Mouse (Mus musculus) forebrain, embryonic 13.5 days (tissue): Measurements from ENCODE around the gene Tsc22d2. TPM values are rescaled to one million over a fixed set of nuclear protein-coding genes. Genes with fewer than 3 reads are reported as not detected.

ENCODE experiments used
- ATAC-seq: fragments of 200-750 bp; cut with Nextera tagmentation; 2 replicates; pipeline ENCODE4 v1.8.0; 2017
- H3K27ac ChIP-seq: fragments of 300-500 bp; sonication (generic); 2 replicates; pipeline ENCODE4 v1.5.1; 2015; ENCODE audit warnings: inconsistent platforms, mild to moderate bottlenecking, moderate library complexity
- H3K27me3 ChIP-seq: fragments of 300-500 bp; sonication (generic); 2 replicates; pipeline ENCODE4 v1.6.1; 2015; ENCODE audit warnings: mild to moderate bottlenecking, inconsistent platforms
- H3K36me3 ChIP-seq: fragments of 300-500 bp; sonication (generic); 2 replicates; pipeline ENCODE4 v1.6.1; 2015; ENCODE audit warnings: mild to moderate bottlenecking, inconsistent platforms; ENCODE audit not compliant: poor library complexity, severe bottlenecking
- H3K4me1 ChIP-seq: fragments of 300-500 bp; sonication (generic); 2 replicates; pipeline ENCODE4 v1.6.1; 2015; ENCODE audit warnings: inconsistent platforms
- H3K4me2 ChIP-seq: fragments of 300-500 bp; sonication (generic); 2 replicates; pipeline ENCODE4 v1.6.1; 2015; ENCODE audit warnings: inconsistent platforms, mild to moderate bottlenecking, moderate library complexity
- H3K4me3 ChIP-seq: fragments of 300-500 bp; sonication (generic); 2 replicates; pipeline ENCODE4 v1.5.1; 2015; ENCODE audit warnings: mild to moderate bottlenecking, inconsistent platforms
- H3K9ac ChIP-seq: fragments of 300-500 bp; sonication (generic); 2 replicates; pipeline ENCODE4 v1.6.1; 2015; ENCODE audit warnings: mild to moderate bottlenecking, inconsistent platforms
- H3K9me3 ChIP-seq: fragments of 300-500 bp; sonication (generic); replicated peaks from 2 replicates; pipeline ENCODE4 v1.6.1; 2016; ENCODE audit warnings: inconsistent platforms
- WGBS: fragments of 180-500 bp; shearing (Covaris S2); methylation state at CpG from one replicate; pipeline ENCODE4 v1.1.7; 2015; 5-methylcytosine and 5-hydroxymethylcytosine counted together
- polyA plus RNA-seq: library from polyadenylated mRNA; unstranded; fragments of >200 nt; fragmentation: Nextera tagmentation; extraction: Ambion mirVana; gene quantifications from 2 replicates; pipeline ENCODE4 v1.2.1, GENCODE M21; 2015

Tsc22d2 gene
- polyA plus RNA-seq, 1 experiment from 2014 or later, result 7.5 TPM

DNA sequence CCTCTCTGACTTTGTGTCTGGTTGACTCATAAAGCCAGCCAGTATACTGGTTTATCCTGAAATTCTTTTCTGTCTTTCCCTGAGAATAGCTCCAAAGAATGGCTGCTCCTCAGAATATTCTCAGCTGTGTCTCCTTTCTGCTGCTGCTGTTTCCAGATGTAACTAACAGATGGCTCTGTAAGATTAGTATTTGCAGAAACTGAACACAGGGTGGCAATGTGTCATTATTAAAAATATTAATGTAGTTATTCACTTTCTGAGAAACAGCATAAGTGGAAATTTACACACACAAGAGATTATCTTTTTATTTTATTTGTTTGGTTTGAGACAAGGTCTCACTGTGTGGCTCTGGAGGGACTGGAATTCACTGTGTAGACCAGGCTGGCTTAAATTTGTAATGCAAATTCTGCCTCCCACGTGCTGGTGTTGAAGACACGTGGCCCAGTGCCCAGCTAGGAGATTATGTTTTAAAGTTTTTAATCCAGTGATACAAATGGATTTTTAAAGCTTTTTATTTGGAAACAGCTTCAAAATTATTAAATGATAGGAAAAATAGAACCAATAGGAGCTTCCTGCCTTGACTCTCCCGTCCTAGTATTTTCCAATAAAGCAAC is 89.3 kb downstream of the Tsc22d2 start:
- H3K4me3 ChIP-seq, result no peak overlapping the region
- 53% methylated on average over 3 of the region's 3 CpGs for WGBS
- H3K36me3 ChIP-seq, result no peaks in the 10 kb centered on the region
- H3K9ac ChIP-seq, result no peak overlapping the region
- H3K9me3 ChIP-seq, result no peaks in the 10 kb centered on the region
- ATAC-seq, result no peak
- no peak overlapping the region for H3K27ac ChIP-seq
- no peak overlapping the region for H3K4me2 ChIP-seq
- H3K27me3 ChIP-seq, result no peaks in the 10 kb centered on the region
- H3K4me1 ChIP-seq, result no peaks in the 10 kb centered on the region

DNA sequence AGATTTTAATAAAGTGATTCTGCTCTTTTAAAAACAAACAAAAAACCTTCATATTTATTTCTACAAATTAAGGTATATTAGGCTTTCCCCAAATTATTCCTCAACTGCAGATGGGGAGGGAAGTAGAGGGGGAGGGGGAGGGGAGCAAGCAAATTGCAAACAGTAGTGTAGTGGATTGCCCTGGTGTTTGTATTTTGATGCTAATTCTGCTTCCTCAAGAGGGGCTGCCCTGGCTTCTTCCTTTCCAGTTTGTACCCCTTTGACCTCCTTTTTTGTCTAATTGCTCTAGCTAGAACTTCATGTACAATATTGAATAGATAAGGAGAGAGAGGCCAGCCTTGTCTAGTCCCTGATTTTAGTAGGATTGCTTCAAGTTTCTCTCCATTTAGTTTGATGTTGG is 90.2 kb downstream of the Tsc22d2 start:
- no peak overlapping the region for H3K4me2 ChIP-seq
- ATAC-seq, result no peak
- H3K27me3 ChIP-seq, result no peaks in the 10 kb centered on the region
- H3K27ac ChIP-seq, result no peak overlapping the region
- H3K9me3 ChIP-seq, result no peaks in the 10 kb centered on the region
- no peak overlapping the region for H3K9ac ChIP-seq
- no peaks in the 10 kb centered on the region for H3K4me1 ChIP-seq
- H3K36me3 ChIP-seq, result no peaks in the 10 kb centered on the region
- H3K4me3 ChIP-seq, result no peak overlapping the region

DNA sequence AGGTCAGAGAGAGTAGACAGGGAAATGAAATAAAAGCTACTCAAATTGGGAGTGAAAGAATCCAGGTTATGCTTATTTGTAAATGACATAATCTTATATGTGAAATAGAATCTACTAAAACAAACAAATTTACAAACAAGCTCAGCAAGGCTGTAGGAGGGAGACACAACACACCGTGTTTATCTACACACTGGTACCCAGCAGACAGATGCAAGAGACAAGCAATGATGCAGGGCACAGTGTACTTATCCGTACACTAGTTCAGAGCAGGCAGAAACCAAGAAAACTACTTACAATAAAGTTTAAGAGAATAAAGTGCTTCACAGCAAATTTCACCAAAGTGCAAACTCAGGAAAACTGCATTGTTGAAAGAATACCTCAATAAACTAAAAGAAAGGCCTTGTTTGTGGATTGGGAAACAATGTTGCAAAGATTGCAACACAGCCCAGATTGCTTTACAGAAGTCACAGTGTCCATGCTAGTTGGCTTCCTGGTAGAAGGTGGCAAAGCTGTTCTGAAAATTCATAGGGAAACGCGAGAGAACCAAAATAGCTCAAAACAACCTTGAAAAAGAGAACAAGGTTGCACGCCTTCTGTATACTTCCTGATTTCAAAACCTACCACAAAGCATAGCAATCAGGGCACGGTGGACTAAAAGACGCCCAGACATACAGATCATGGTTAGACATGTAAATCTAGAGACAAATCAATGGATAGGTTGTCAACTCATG is 93.7 kb downstream of the Tsc22d2 start:
- WGBS, result 87% methylated on average over 7 of the region's 7 CpGs
- no peaks in the 10 kb centered on the region for H3K4me1 ChIP-seq
- no peak overlapping the region for H3K4me2 ChIP-seq
- no peaks in the 10 kb centered on the region for H3K27me3 ChIP-seq
- H3K9me3 ChIP-seq, result no peaks in the 10 kb centered on the region
- H3K9ac ChIP-seq, result no peak overlapping the region
- H3K4me3 ChIP-seq, result no peak overlapping the region
- H3K27ac ChIP-seq, result no peak overlapping the region
- ATAC-seq, result no peak
- H3K36me3 ChIP-seq, result no peaks in the 10 kb centered on the region

DNA sequence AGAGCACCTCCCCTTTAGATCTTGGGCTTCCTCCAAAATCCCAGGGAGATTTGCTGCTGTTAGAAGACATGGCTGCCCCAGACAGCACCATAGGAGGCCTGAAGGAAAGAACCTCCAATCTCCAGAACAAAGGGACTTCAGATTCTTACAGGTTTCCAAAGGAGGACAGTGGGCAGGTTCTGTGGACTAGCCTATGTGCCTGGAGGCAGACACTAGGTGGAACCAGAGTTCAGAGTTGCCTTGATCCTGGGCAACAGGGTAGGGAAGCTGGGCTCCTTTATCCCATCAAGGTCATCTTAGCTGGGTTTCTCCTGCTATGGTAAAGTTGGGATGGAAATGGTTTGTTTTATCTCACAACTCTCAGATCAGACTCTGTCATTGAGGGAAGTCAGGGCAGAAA is 97.1 kb downstream of the Tsc22d2 start:
- no peaks in the 10 kb centered on the region for H3K36me3 ChIP-seq
- no peak overlapping the region for H3K27ac ChIP-seq
- H3K9ac ChIP-seq, result no peak overlapping the region
- H3K4me1 ChIP-seq, result no peaks in the 10 kb centered on the region
- H3K4me2 ChIP-seq, result no peak overlapping the region
- ATAC-seq, result no peak
- H3K9me3 ChIP-seq, result no peaks in the 10 kb centered on the region
- no peak overlapping the region for H3K4me3 ChIP-seq
- H3K27me3 ChIP-seq, result no peaks in the 10 kb centered on the region

DNA sequence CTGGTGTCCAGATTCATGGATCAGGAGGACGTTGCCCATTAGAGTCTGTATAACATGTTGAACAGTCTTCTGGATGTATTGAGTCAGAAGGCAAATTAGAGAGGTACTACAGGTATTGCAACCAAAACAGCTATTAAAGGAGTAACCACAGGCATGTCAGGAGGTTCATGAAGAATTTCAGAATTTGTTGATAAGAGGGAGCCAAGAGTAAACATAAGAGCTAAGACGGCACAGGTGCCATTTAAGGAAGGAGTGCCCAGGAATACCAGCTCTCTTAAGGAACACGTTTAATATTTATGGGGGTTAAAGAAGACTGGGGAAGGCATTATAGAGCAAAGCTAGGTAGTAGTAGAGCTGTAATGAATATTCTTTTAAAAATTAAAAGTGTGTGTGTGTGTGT is 98.2 kb downstream of the Tsc22d2 start:
- no peaks in the 10 kb centered on the region for H3K4me1 ChIP-seq
- no peak overlapping the region for H3K9ac ChIP-seq
- H3K27me3 ChIP-seq, result no peaks in the 10 kb centered on the region
- no peak overlapping the region for H3K4me2 ChIP-seq
- H3K36me3 ChIP-seq, result no peaks in the 10 kb centered on the region
- no peaks in the 10 kb centered on the region for H3K9me3 ChIP-seq
- no peak overlapping the region for H3K27ac ChIP-seq
- no peak overlapping the region for H3K4me3 ChIP-seq
- ATAC-seq, result no peak
- WGBS, result 83% methylated on average over 3 of the region's 3 CpGs

DNA sequence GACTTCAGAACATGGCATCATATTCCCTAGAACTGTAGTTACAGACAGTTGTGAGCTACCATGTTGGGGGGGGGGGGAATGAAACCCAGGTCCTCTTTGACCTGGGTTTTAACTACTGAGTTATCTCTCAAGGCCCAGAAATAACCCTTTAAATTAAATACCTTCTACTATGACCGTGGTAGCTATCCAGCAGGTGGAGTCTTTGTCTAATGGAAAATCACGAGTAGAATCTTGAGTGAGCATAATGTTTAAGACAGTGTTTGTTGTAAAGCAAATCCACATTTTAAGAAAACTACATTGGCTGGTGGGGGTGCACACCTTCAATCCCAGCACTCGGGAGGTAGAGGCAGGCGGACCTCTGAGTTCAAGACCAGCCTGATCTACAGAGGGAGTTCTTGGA is 99.0 kb downstream of the Tsc22d2 start:
- H3K4me3 ChIP-seq, result no peak overlapping the region

DNA sequence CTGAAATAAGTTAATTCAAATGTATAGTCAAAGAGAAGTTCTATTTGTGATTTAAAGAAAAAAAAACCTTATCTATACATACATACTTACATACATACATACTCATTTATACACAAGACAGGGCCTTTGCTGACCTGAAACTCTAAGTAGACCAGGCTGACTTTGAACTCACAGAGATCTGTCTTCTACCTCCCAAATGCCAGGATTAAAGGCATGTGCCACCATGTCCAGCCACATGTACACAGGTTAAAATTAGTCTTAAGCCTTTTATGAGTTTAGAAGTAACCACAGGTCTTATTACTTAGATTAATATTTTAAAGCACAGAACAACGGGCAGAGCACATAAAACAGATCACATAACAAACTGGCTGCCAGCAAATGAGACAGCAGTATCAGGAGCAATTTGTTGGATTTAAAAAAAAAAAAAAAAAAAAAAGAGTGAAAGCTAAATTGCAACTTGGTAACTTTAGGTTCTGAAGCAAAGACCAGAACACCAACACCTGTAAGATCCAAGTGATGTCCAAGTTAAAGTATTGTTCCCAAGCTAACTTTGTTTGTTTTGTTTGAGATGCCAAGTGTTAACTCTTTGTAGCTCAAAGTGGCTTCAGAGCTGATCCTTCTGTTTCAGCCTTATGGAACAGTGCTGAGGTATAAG is 101.6 kb downstream of the Tsc22d2 start:
- WGBS, result 96% methylated on average over 1 of the region's 1 CpGs
- H3K9me3 ChIP-seq, result no peaks in the 10 kb centered on the region
- no peak overlapping the region for H3K4me3 ChIP-seq
- no peaks in the 10 kb centered on the region for H3K27me3 ChIP-seq
- ATAC-seq, result no peak
- H3K36me3 ChIP-seq, result peaks cover under 1% of the 10 kb centered on the region; the same call in 1 of the 2 replicates
- H3K4me2 ChIP-seq, result no peak overlapping the region
- H3K9ac ChIP-seq, result no peak overlapping the region
- H3K27ac ChIP-seq, result no peak overlapping the region
- no peaks in the 10 kb centered on the region for H3K4me1 ChIP-seq

More for the DNA sequence above, 99.0 kb downstream of the Tsc22d2 start:
- Histone ChIP-seq H3K36me3 (no peaks in the 10 kb centered on the region), H3K4me1 (no peaks in the 10 kb centered on the region), H3K9ac (no peak overlapping the region), H3K9me3 (no peaks in the 10 kb centered on the region), H3K27me3 (no peaks in the 10 kb centered on the region), H3K4me2 (no peak overlapping the region), H3K27ac (no peak overlapping the region)
- no peak for ATAC-seq
- whole genome bisulfite sequencing, result 81% methylated on average over 4 of the region's 4 CpGs

Other genes starting within 250 kb of the Tsc22d2 start
- 53.2 and 54.9 TPM in 2 replicates for gene Eif2a, start 111.1 kb downstream of the Tsc22d2 start, polyA plus RNA-seq
- 99.0 and 99.3 TPM in 2 replicates for gene Serp1, start 111.2 kb downstream of the Tsc22d2 start, polyA plus RNA-seq
- gene Selenot, start 161.9 kb downstream of the Tsc22d2 start, polyA plus RNA-seq, result 21.8 and 22.2 TPM in 2 replicates
- 0.09 and 0.18 TPM in 2 replicates for gene Erich6, start 222.5 kb downstream of the Tsc22d2 start, polyA plus RNA-seq